Mouse (Mus musculus): ENCODE data around the gene Rtn4ip1. TPM values are rescaled to one million over a fixed set of nuclear protein-coding genes. Genes with fewer than 3 reads are reported as not detected.

Rtn4ip1 gene
- total RNA-seq, 2 experiments from 2014 or later: 10.7 to 11.2 TPM

- no peak for DNase-seq
- intact Hi-C loops (cut with DNase I): no loop called here
Measured at GRCm38 (mm10) chr10:44000156-44000865, 98.7 kb downstream of the Rtn4ip1 start.

- no peak for DNase-seq
- intact Hi-C loops (cut with DNase I): no loop called here
Measured at GRCm38 (mm10) chr10:44002004-44002940, 100.7 kb downstream of the Rtn4ip1 start.

DNA sequence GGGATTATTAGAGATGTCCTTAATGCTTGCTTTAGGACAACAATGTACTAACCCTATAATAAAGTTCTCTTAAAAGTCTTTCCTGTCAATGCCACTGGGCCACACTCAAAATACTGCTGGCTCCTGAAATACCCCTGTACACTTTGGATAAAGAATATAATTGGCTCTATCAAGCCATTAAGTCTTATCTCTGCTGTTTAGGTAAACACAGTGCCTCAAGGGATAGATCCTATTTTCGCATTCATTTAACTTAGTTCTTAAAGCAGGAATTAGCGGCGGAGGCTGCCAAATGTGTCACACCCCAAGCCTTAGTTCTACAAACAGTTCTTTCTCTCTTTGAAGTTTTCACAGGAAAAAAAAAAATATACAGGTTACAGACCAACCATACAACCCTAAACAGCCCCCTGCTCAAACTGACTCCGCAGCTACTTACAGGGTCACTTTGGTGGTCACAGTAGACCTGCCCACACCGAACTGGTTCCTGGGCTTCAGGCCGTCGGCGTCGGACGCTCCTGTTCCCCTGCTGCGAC lies 101.5 kb downstream of the Rtn4ip1 start:
- intact Hi-C loops (cut with DNase I): no loop called here
- no peak for DNase-seq

GRCm38 (mm10) chr10:44003551-44004151 lies 102.0 kb downstream of the Rtn4ip1 start:
- intact Hi-C loops (cut with DNase I): no loop called here
- DNase-seq: peak; percentile 25

- intact Hi-C loops (cut with DNase I): no loop called here
- no peak for DNase-seq
Measured at GRCm38 (mm10) chr10:44004221-44004751, 102.7 kb downstream of the Rtn4ip1 start.

DNA sequence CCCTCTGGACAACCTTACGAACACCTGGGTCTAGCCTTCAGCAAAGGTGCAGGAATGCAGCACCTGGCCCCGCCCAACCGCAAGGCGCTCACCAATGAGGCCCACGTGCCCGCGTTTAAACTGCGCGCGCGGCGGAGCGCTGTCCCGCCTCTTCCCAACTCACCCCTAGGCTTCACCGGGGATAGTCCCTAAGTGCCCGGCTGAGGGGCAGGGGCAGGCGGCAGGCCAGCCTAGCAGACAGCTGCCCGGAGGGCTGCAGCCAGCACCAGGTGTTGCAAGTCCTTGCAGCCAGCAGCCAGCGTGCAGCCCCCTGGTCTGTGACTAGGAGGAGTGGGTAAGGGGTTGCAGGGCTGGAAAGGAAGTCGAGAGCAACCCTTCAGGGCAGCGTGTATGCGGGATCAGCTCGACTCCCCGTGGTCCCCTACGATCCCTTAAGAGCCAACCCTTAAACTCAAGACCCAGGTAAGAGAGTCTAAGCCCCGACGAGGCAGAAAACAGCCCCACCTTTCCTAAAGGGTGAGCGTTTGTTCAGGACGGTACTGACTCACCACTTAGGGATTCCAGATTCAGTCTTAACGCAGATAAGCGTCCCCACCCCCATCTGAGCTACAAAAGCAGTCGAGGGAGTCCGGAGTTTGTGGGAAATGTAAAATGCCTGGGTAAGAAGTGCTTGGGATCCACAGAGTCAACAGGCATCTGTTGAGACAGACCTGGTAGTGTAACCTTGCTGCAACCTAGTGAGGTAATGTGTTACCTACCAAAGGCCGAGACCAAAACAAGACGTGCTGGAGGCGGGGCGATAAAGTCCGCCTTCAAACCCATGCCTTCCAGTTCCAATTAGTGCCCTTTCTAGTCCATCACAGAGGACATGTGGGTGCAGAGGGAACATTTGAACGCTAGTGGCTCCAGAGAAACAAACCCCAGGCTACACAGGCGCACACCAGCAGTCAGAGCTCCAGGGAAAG lies 104.4 kb downstream of the Rtn4ip1 start:
- intact Hi-C loops (cut with DNase I): no loop called here

More for the DNA sequence above, 104.4 kb downstream of the Rtn4ip1 start:
- peak; percentile 27 for DNase-seq

Other genes with a start within 250 kb of the Rtn4ip1 start
- 10 to 100 TPM; 14.6 to 16.0 TPM for gene Qrsl1, start 62 bp upstream of the Rtn4ip1 start, total RNA-seq (2021)
- under 1 TPM; 0.42 to 0.48 TPM for gene Crybg1, start 247.0 kb downstream of the Rtn4ip1 start, total RNA-seq (2021)

Measured in left cerebral cortex, postnatal 4 days (tissue).